Mouse (Mus musculus) megakaryocyte, embryonic 14.5 days (primary cell): Measurements from ENCODE around the gene Dbndd2.

Source experiments
- FLI1 ChIP-seq: IDR thresholded peaks from 2 replicates; pipeline ENCODE4 v1.6.1; 2012; ENCODE audit warnings: low read length, inconsistent platforms, mixed read lengths
- GATA1 ChIP-seq: IDR thresholded peaks from 3 replicates; pipeline ENCODE4 v1.6.1; 2012; ENCODE audit warnings: mixed read lengths, low read length, inconsistent platforms, borderline replicate concordance

- no peak for TF ChIP-seq FLI1
- TF ChIP-seq GATA1 = no peak
Measured at GRCm38 (mm10) chr2:164453047-164453757, 32.7 kb upstream of the Dbndd2 start.
